Mouse (Mus musculus): ENCODE data around the gene Wnt10a. TPM values are rescaled to one million over a fixed set of nuclear protein-coding genes. Genes with fewer than 3 reads are reported as not detected.
A peak's percentile ranks its signal among the peaks of the same experiment; 100 is the strongest.

Gene Wnt10a
- polyA plus RNA-seq, 1 experiment from 2014 or later, result 2.0 TPM

GRCm38 (mm10) chr1:74754175-74754785 lies 37.0 kb upstream of the Wnt10a start:
- ATAC-seq (ENCODE audit: low FRiP score) (no peak), DNase-seq (ENCODE audit: low spot score) (no peak)
- H3K4me3 ChIP-seq (ENCODE audit: low read depth, low read length), result no peak overlapping the region
- 54% methylated on average over 5 of the region's 5 CpGs for WGBS
- H3K9ac ChIP-seq (ENCODE audit: low read depth, low read length), result no peak overlapping the region
- H3K4me1 ChIP-seq (replicated peaks; ENCODE audit: control insufficient read depth, insufficient read depth, low read length), result no peaks in the 10 kb centered on the region
- no peak overlapping the region for H3K4me2 ChIP-seq (replicated peaks; ENCODE audit: low read depth, low read length)
- peaks cover 2% of the 10 kb centered on the region; the same call in 1 of the 2 replicates for H3K27me3 ChIP-seq (ENCODE audit: control insufficient read depth, insufficient read depth, low read length)
- H3K36me3 ChIP-seq (ENCODE audit: control insufficient read depth, insufficient read depth, low read length), result no peaks in the 10 kb centered on the region
- H3K27ac ChIP-seq (ENCODE audit: low read depth, low read length), result no peak overlapping the region
- H3K9me3 ChIP-seq (ENCODE audit: control insufficient read depth, low read length), result no peaks in the 10 kb centered on the region

- H3K9me3 ChIP-seq (ENCODE audit: control insufficient read depth, low read length), result no peaks in the 10 kb centered on the region
- DNase-seq (ENCODE audit: low spot score) (peak; percentile 60), ATAC-seq (ENCODE audit: low FRiP score) (no peak)
- H3K27me3 ChIP-seq (ENCODE audit: control insufficient read depth, insufficient read depth, low read length), result 0 out of 2 replicates have a peak, but pooled peaks cover 2% of the 10 kb centered on the region
- H3K4me3 ChIP-seq (ENCODE audit: low read depth, low read length), result no peak overlapping the region
- no peak overlapping the region for H3K4me2 ChIP-seq (replicated peaks; ENCODE audit: low read depth, low read length)
- no peaks in the 10 kb centered on the region for H3K4me1 ChIP-seq (replicated peaks; ENCODE audit: control insufficient read depth, insufficient read depth, low read length)
- no peak overlapping the region for H3K27ac ChIP-seq (ENCODE audit: low read depth, low read length)
- H3K9ac ChIP-seq (ENCODE audit: low read depth, low read length), result no peak overlapping the region
- WGBS, result 38% methylated on average over 4 of the region's 4 CpGs
- no peaks in the 10 kb centered on the region for H3K36me3 ChIP-seq (ENCODE audit: control insufficient read depth, insufficient read depth, low read length)
Observed at GRCm38 (mm10) chr1:74759773-74760172, 31.5 kb upstream of the Wnt10a start.

GRCm38 (mm10) chr1:74763081-74763480 lies 28.2 kb upstream of the Wnt10a start:
- DNase-seq (ENCODE audit: low spot score), result peak; percentile 86
- H3K27me3 ChIP-seq (ENCODE audit: control insufficient read depth, insufficient read depth, low read length), result peaks cover 5% of the 10 kb centered on the region; the same call in 1 of the 2 replicates
- no peaks in the 10 kb centered on the region for H3K36me3 ChIP-seq (ENCODE audit: control insufficient read depth, insufficient read depth, low read length)
- ATAC-seq (ENCODE audit: low FRiP score), result no peak
- no peak overlapping the region for H3K4me3 ChIP-seq (ENCODE audit: low read depth, low read length)
- WGBS, result 4% methylated on average over 6 of the region's 6 CpGs
- no peak overlapping the region for H3K9ac ChIP-seq (ENCODE audit: low read depth, low read length)
- H3K9me3 ChIP-seq (ENCODE audit: control insufficient read depth, low read length), result no peaks in the 10 kb centered on the region
- no peak overlapping the region for H3K4me2 ChIP-seq (replicated peaks; ENCODE audit: low read depth, low read length)
- H3K4me1 ChIP-seq (replicated peaks; ENCODE audit: control insufficient read depth, insufficient read depth, low read length), result no peaks in the 10 kb centered on the region
- no peak overlapping the region for H3K27ac ChIP-seq (ENCODE audit: low read depth, low read length)

GRCm38 (mm10) chr1:74770727-74771466 lies 20.4 kb upstream of the Wnt10a start:
- H3K9ac ChIP-seq (ENCODE audit: low read depth, low read length), result no peak overlapping the region
- peaks cover 66% of the 10 kb centered on the region for H3K27me3 ChIP-seq (ENCODE audit: control insufficient read depth, insufficient read depth, low read length)
- WGBS, result under 1% methylated on average over 35 of the region's 35 CpGs
- H3K27ac ChIP-seq (ENCODE audit: low read depth, low read length), result no peak overlapping the region
- H3K4me3 ChIP-seq (ENCODE audit: low read depth, low read length), result peak overlapping the region; percentile 44
- H3K36me3 ChIP-seq (ENCODE audit: control insufficient read depth, insufficient read depth, low read length), result no peaks in the 10 kb centered on the region
- H3K4me1 ChIP-seq (replicated peaks; ENCODE audit: control insufficient read depth, insufficient read depth, low read length), result peaks cover 11% of the 10 kb centered on the region
- ATAC-seq (ENCODE audit: low FRiP score) (no peak), DNase-seq (ENCODE audit: low spot score) (peak; percentile 57)
- peak overlapping the region; percentile 92 for H3K4me2 ChIP-seq (replicated peaks; ENCODE audit: low read depth, low read length)
- H3K9me3 ChIP-seq (ENCODE audit: control insufficient read depth, low read length), result no peaks in the 10 kb centered on the region

GRCm38 (mm10) chr1:74771467-74771844 lies 19.9 kb upstream of the Wnt10a start:
- peaks cover 11% of the 10 kb centered on the region for H3K4me1 ChIP-seq (replicated peaks; ENCODE audit: control insufficient read depth, insufficient read depth, low read length)
- no peak overlapping the region for H3K27ac ChIP-seq (ENCODE audit: low read depth, low read length)
- DNase-seq (ENCODE audit: low spot score), result no peak
- peaks cover 67% of the 10 kb centered on the region for H3K27me3 ChIP-seq (ENCODE audit: control insufficient read depth, insufficient read depth, low read length)
- H3K4me3 ChIP-seq (ENCODE audit: low read depth, low read length), result peak overlapping the region; percentile 44
- ATAC-seq (ENCODE audit: low FRiP score), result no peak; the same call in 1 of the 2 replicates
- under 1% methylated on average over 11 of the region's 26 CpGs for WGBS
- H3K9ac ChIP-seq (ENCODE audit: low read depth, low read length), result no peak overlapping the region
- no peaks in the 10 kb centered on the region for H3K36me3 ChIP-seq (ENCODE audit: control insufficient read depth, insufficient read depth, low read length)
- no peaks in the 10 kb centered on the region for H3K9me3 ChIP-seq (ENCODE audit: control insufficient read depth, low read length)
- peak overlapping the region; percentile 92 for H3K4me2 ChIP-seq (replicated peaks; ENCODE audit: low read depth, low read length)

GRCm38 (mm10) chr1:74771845-74771930 lies 19.6 kb upstream of the Wnt10a start, which contains the start of gene Wnt6:
Wnt6 (plus strand) TSS chr1:74771892.
- WGBS, result no CpG with 5 or more reads among the region's 8 CpGs
- Histone ChIP-seq H3K36me3 (ENCODE audit: control insufficient read depth, insufficient read depth, low read length) (no peaks in the 10 kb centered on the region), H3K4me2 (replicated peaks; ENCODE audit: low read depth, low read length) (peak within 1 kb of the TSS; percentile 92), H3K27me3 (ENCODE audit: control insufficient read depth, insufficient read depth, low read length) (peaks cover 68% of the 10 kb centered on the region), H3K27ac (ENCODE audit: low read depth, low read length) (no peak within 1 kb of the TSS), H3K4me1 (replicated peaks; ENCODE audit: control insufficient read depth, insufficient read depth, low read length) (peaks cover 11% of the 10 kb centered on the region), H3K9ac (ENCODE audit: low read depth, low read length) (peak within 1 kb of the TSS; percentile 44; the same call in 1 of the 2 replicates), H3K4me3 (ENCODE audit: low read depth, low read length) (peak within 1 kb of the TSS; percentile 44), H3K9me3 (ENCODE audit: control insufficient read depth, low read length) (no peaks in the 10 kb centered on the region)
- no peak for ATAC-seq (ENCODE audit: low FRiP score)
- no peak for DNase-seq (ENCODE audit: low spot score)

GRCm38 (mm10) chr1:74771931-74772620 lies 19.2 kb upstream of the Wnt10a start:
- DNase-seq (ENCODE audit: low spot score), result peak; percentile 56

GRCm38 (mm10) chr1:74773136-74773535 lies 18.2 kb upstream of the Wnt10a start:
- Histone ChIP-seq H3K9me3 (ENCODE audit: control insufficient read depth, low read length) (no peaks in the 10 kb centered on the region), H3K27me3 (ENCODE audit: control insufficient read depth, insufficient read depth, low read length) (peaks cover 68% of the 10 kb centered on the region), H3K4me3 (ENCODE audit: low read depth, low read length) (0 out of 2 replicates have a peak overlapping the region, but pooled peaks have one; percentile 44), H3K27ac (ENCODE audit: low read depth, low read length) (no peak overlapping the region), H3K4me1 (replicated peaks; ENCODE audit: control insufficient read depth, insufficient read depth, low read length) (peaks cover 11% of the 10 kb centered on the region), H3K4me2 (replicated peaks; ENCODE audit: low read depth, low read length) (0 out of 2 replicates have a peak overlapping the region, but pooled peaks have one; percentile 17), H3K9ac (ENCODE audit: low read depth, low read length) (no peak overlapping the region), H3K36me3 (ENCODE audit: control insufficient read depth, insufficient read depth, low read length) (no peaks in the 10 kb centered on the region)
- WGBS, result 1% methylated on average over 15 of the region's 15 CpGs
- ATAC-seq (ENCODE audit: low FRiP score), result peak; percentile 87
- peak; percentile 77 for DNase-seq (ENCODE audit: low spot score)

More at GRCm38 (mm10) chr1:74771931-74772620, 19.2 kb upstream of the Wnt10a start:
- Histone ChIP-seq H3K27me3 (ENCODE audit: control insufficient read depth, insufficient read depth, low read length) (peaks cover 71% of the 10 kb centered on the region), H3K36me3 (ENCODE audit: control insufficient read depth, insufficient read depth, low read length) (no peaks in the 10 kb centered on the region), H3K4me1 (replicated peaks; ENCODE audit: control insufficient read depth, insufficient read depth, low read length) (peaks cover 11% of the 10 kb centered on the region), H3K4me3 (ENCODE audit: low read depth, low read length) (peak overlapping the region; percentile 44), H3K4me2 (replicated peaks; ENCODE audit: low read depth, low read length) (peak overlapping the region; percentile 92), H3K9ac (ENCODE audit: low read depth, low read length) (peak overlapping the region; percentile 44; the same call in 1 of the 2 replicates), H3K27ac (ENCODE audit: low read depth, low read length) (no peak overlapping the region), H3K9me3 (ENCODE audit: control insufficient read depth, low read length) (no peaks in the 10 kb centered on the region)
- ATAC-seq (ENCODE audit: low FRiP score), result no peak
- under 1% methylated on average over 38 of the region's 51 CpGs for WGBS
